Comparison of ENCODE assay signal across 10 mouse cellular contexts in the genomic region with DNA sequence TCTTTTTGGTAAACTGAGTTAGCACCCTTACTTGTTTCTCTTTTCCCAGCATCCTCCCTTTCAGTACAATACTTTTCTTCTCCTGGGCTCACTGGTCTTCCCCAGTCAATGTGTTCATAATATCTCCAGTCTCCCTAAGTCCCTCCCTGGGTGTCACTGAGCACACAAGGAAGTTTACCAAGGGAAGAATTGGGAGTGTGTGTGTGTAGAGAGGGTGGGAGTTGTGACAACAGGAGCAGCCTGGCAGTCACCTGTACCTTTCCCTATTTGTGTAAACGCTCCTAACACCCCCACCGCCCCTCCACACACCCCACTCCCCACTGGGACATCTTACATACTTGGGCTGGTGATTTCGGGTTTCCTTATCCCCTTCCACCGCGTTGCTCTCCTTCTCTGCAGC.
A peak's percentile ranks its signal among the peaks of the same experiment; 100 is the strongest.
DNase-seq lines count a peak whose midpoint lies in the region; ATAC-seq lines count a peak whose summit lies in the region.
"Had no signal": no experiment of that assay in that cellular context is flagged by ENCODE, and none has a peak within 500 bp of the region (broad histone marks: within the 10 kb centered on the region; RNA-seq: fewer than 3 reads in every experiment).

No protein-coding gene starts in this region.

- peaks cover 38% of the 10 kb centered on the region for H3K27me3 ChIP-seq in heart, embryonic 12.5 days (replicated peaks)
- no peaks in the 10 kb centered on the region for H3K27me3 ChIP-seq in lung, embryonic 15.5 days
- peaks cover 19% of the 10 kb centered on the region for H3K27me3 ChIP-seq in embryonic facial prominence, embryonic 13.5 days
- H3K27me3 ChIP-seq in limb, embryonic 13.5 days, result peaks cover 28% of the 10 kb centered on the region

- 84% methylated on average over 5 of the region's 5 CpGs for WGBS in heart, embryonic 12.5 days
- 63% methylated on average over 5 of the region's 5 CpGs for WGBS in lung, embryonic 15.5 days
- 86% methylated on average over 5 of the region's 5 CpGs for WGBS in embryonic facial prominence, embryonic 13.5 days
- 74% methylated on average over 5 of the region's 5 CpGs for WGBS in limb, embryonic 13.5 days

- DNase-seq in heart, adult 18-20 months, result no peak
- no peak for DNase-seq in lung, postnatal 25 days (ENCODE audit: low spot score)
- no peak for DNase-seq in gastrocnemius, postnatal 14 days
- DNase-seq in gastrocnemius, postnatal 10 days, result no peak

- no peak overlapping the region for H3K9ac ChIP-seq in heart, embryonic 12.5 days
- H3K9ac ChIP-seq in lung, embryonic 15.5 days, result no peak overlapping the region
- H3K9ac ChIP-seq in embryonic facial prominence, embryonic 13.5 days, result no peak overlapping the region; the same call in 1 of the 2 replicates
- H3K9ac ChIP-seq in limb, embryonic 13.5 days, result no peak overlapping the region
- H3K9ac ChIP-seq: liver, embryonic 14.5 days had no signal

- H3K9me3 ChIP-seq in heart, embryonic 12.5 days (replicated peaks), result no peaks in the 10 kb centered on the region
- no peaks in the 10 kb centered on the region for H3K9me3 ChIP-seq in lung, embryonic 15.5 days
- no peaks in the 10 kb centered on the region for H3K9me3 ChIP-seq in embryonic facial prominence, embryonic 13.5 days
- H3K9me3 ChIP-seq in limb, embryonic 13.5 days, result no peaks in the 10 kb centered on the region

- H3K4me3 ChIP-seq in heart, embryonic 12.5 days, result 0 out of 2 replicates have a peak overlapping the region, but pooled peaks have one; percentile 35
- H3K4me3 ChIP-seq in lung, embryonic 15.5 days, result peak overlapping the region; percentile 19; the same call in 1 of the 2 replicates
- no peak overlapping the region; the same call in 1 of the 2 replicates for H3K4me3 ChIP-seq in embryonic facial prominence, embryonic 13.5 days
- no peak overlapping the region for H3K4me3 ChIP-seq in limb, embryonic 13.5 days

- no peaks in the 10 kb centered on the region for H3K36me3 ChIP-seq in heart, embryonic 12.5 days
- H3K36me3 ChIP-seq in lung, embryonic 15.5 days, result no peaks in the 10 kb centered on the region
- H3K36me3 ChIP-seq in embryonic facial prominence, embryonic 13.5 days, result no peaks in the 10 kb centered on the region
- H3K36me3 ChIP-seq in limb, embryonic 13.5 days, result no peaks in the 10 kb centered on the region

- H3K4me2 ChIP-seq in heart, embryonic 12.5 days, result peak overlapping the region; percentile 72
- H3K4me2 ChIP-seq in lung, embryonic 15.5 days, result peak overlapping the region; percentile 60
- H3K4me2 ChIP-seq in embryonic facial prominence, embryonic 13.5 days, result peak overlapping the region; percentile 63
- H3K4me2 ChIP-seq in limb, embryonic 13.5 days (replicated peaks), result peak overlapping the region; percentile 65

- peaks cover 8% of the 10 kb centered on the region; the same call in 1 of the 2 replicates for H3K4me1 ChIP-seq in heart, embryonic 12.5 days (replicated peaks)
- H3K4me1 ChIP-seq in lung, embryonic 15.5 days, result peaks cover 7% of the 10 kb centered on the region; the same call in 1 of the 2 replicates
- H3K4me1 ChIP-seq in embryonic facial prominence, embryonic 13.5 days, result 0 out of 2 replicates have a peak, but pooled peaks cover 11% of the 10 kb centered on the region
- peaks cover 4% of the 10 kb centered on the region; the same call in 1 of the 2 replicates for H3K4me1 ChIP-seq in limb, embryonic 13.5 days

- intact Hi-C loops in gastrocnemius, postnatal 14 days (cut with DNase I; ENCODE audit: low total_unique reads), result no loop called here

- ATAC-seq in heart, embryonic 12.5 days (ENCODE audit: insufficient number of reproducible peaks, low FRiP score), result no peak
- no peak for ATAC-seq in lung, embryonic 15.5 days (ENCODE audit: borderline replicate concordance, extremely low read depth, low FRiP score, low TSS enrichment)
- ATAC-seq in embryonic facial prominence, embryonic 13.5 days (ENCODE audit: insufficient number of reproducible peaks, insufficient read depth, low FRiP score, low TSS enrichment, low read depth), result no peak
- no peak for ATAC-seq in limb, embryonic 13.5 days (ENCODE audit: low FRiP score, low read depth)
- ATAC-seq: Patski had no signal

- no peak overlapping the region for H3K27ac ChIP-seq in heart, embryonic 12.5 days (ENCODE audit: poor library complexity, severe bottlenecking)
- no peak overlapping the region for H3K27ac ChIP-seq in lung, embryonic 15.5 days
- H3K27ac ChIP-seq in embryonic facial prominence, embryonic 13.5 days, result no peak overlapping the region
- no peak overlapping the region for H3K27ac ChIP-seq in limb, embryonic 13.5 days
- H3K27ac ChIP-seq: liver, embryonic 14.5 days had no signal

Comparison
In these comparisons a context has a peak if more than half of its experiments do, and no peak if none do; other contexts are left out.
1. H3K4me3 ChIP-seq: peak in heart, embryonic 12.5 days (single experiment) and lung, embryonic 15.5 days (single experiment); none in embryonic facial prominence, embryonic 13.5 days (single experiment) and limb, embryonic 13.5 days (single experiment).
2. Peak in every context shown above with its lines, with median percentiles within 50 percentile points of each other: H3K4me2 ChIP-seq.